ENCODE assay signal across 8 mouse cellular contexts in the genomic region with DNA sequence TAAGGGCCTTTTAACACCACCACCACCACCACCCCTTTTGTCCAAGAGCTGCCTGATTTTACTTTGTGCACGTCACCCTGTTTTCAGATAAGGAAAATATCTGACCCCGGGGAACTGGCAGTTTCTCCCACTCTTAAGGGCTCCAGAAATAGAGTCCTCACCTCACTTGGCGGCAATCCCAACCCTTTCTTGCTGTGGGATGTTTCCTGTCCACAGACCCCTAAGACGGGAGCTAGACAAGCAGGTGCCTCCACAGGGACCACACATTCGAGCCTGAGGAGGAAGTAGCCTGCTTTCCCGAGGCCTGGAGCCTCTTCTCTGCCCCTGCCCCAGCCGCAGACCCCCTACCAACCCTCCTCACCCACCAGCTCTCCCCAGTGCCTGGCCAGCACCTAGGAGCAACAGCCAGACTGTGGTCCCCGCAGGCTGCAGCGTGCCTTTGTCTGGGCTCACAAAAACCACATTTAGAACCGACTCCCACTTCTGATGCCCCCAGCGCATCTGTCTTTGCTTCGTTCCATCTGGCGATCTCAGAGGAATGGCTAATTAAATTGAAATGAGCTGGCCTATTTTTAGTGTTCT. TPM values are rescaled to one million over a fixed set of nuclear protein-coding genes. Genes with fewer than 3 reads are reported as not detected.
DNase-seq lines count a peak whose midpoint lies in the region; ATAC-seq lines count a peak whose summit lies in the region.

No protein-coding gene starts in this region.

- peaks cover 11% of the 10 kb centered on the region for H3K4me1 ChIP-seq in lung, embryonic 16.5 days (replicated peaks; ENCODE audit: control insufficient read depth, insufficient read depth, low read length)
- H3K4me1 ChIP-seq in neural tube, embryonic 15.5 days: peaks cover 9% of the 10 kb centered on the region

- ATAC-seq in lung, embryonic 16.5 days (ENCODE audit: low read depth): peak; percentile 37
- 0 out of 2 replicates have a peak, but pooled peaks have one; percentile 14 for ATAC-seq in neural tube, embryonic 15.5 days (ENCODE audit: low FRiP score)

- no peak overlapping the region for H3K4me3 ChIP-seq in lung, embryonic 16.5 days (ENCODE audit: low read length)
- no peak overlapping the region for H3K4me3 ChIP-seq in neural tube, embryonic 15.5 days (replicated peaks)

- H3K36me3 ChIP-seq in lung, embryonic 16.5 days (ENCODE audit: control insufficient read depth, insufficient read depth, low read length): no peaks in the 10 kb centered on the region
- no peaks in the 10 kb centered on the region for H3K36me3 ChIP-seq in neural tube, embryonic 15.5 days

- no peak for DNase-seq in lung, postnatal 25 days (ENCODE audit: low spot score)
- DNase-seq in frontal cortex, postnatal 25 days (ENCODE audit: low spot score in 2 of 2): peak; percentile 46 to 57
- DNase-seq in layer of hippocampus, adult 18-20 months (ENCODE audit: low spot score in 2 of 2): peak; percentile 84 to 90
- no peak for DNase-seq in ovary, postnatal 14 days (ENCODE audit: low spot score)
- no peak for DNase-seq in kidney, postnatal 25 days
- DNase-seq in urinary bladder, postnatal 10 days (ENCODE audit: low spot score): no peak

- no peak overlapping the region for H3K4me2 ChIP-seq in lung, embryonic 16.5 days (ENCODE audit: low read depth, low read length)
- H3K4me2 ChIP-seq in neural tube, embryonic 15.5 days: no peak overlapping the region

- H3K27ac ChIP-seq in lung, embryonic 16.5 days (ENCODE audit: low read length): peak overlapping the region; percentile 57
- H3K27ac ChIP-seq in neural tube, embryonic 15.5 days (replicated peaks): no peak overlapping the region; the same call in 1 of the 2 replicates

- H3K27me3 ChIP-seq in lung, embryonic 16.5 days (ENCODE audit: control insufficient read depth, insufficient read depth, low read depth, low read length): no peaks in the 10 kb centered on the region
- H3K27me3 ChIP-seq in neural tube, embryonic 15.5 days (replicated peaks): no peaks in the 10 kb centered on the region

- H3K9me3 ChIP-seq in lung, embryonic 16.5 days (ENCODE audit: control insufficient read depth, low read length): no peaks in the 10 kb centered on the region
- no peaks in the 10 kb centered on the region for H3K9me3 ChIP-seq in neural tube, embryonic 15.5 days (replicated peaks)

- WGBS in lung, embryonic 16.5 days: 50% methylated on average over 13 of the region's 13 CpGs
- WGBS in neural tube, embryonic 15.5 days: 26% methylated on average over 13 of the region's 13 CpGs

- H3K9ac ChIP-seq in lung, embryonic 16.5 days (ENCODE audit: low read length): no peak overlapping the region
- H3K9ac ChIP-seq in neural tube, embryonic 15.5 days (replicated peaks): no peak overlapping the region

RNA-seq across cellular contexts. Expression of a gene that starts 18.9 kb away (rescaled TPM):
- polyA plus RNA-seq in lung, embryonic 16.5 days (2015; fragmentation: Nextera tagmentation; extraction: Ambion mirVana): 28.7 and 41.3 TPM in 2 replicates
- 10 to 100 TPM; 32.2 to 33.8 TPM for total RNA-seq in layer of hippocampus, adult 18-20 months (2021)
- 15.0 and 19.9 TPM in 2 replicates for polyA plus RNA-seq in neural tube, embryonic 15.5 days (2015; fragmentation: Nextera tagmentation; extraction: Ambion mirVana)

RNA-seq across cellular contexts. Expression of a gene that starts 21.6 kb away (rescaled TPM):
- 4.4 and 4.5 TPM in 2 replicates for polyA plus RNA-seq in lung, embryonic 16.5 days (2015; fragmentation: Nextera tagmentation; extraction: Ambion mirVana)
- total RNA-seq in layer of hippocampus, adult 18-20 months (2021): 10 to 100 TPM; 17.4 to 20.2 TPM
- polyA plus RNA-seq in neural tube, embryonic 15.5 days (2015; fragmentation: Nextera tagmentation; extraction: Ambion mirVana): 10.3 and 14.0 TPM in 2 replicates

RNA-seq across cellular contexts. Expression of a gene that starts 36.5 kb away (rescaled TPM):
- polyA plus RNA-seq in lung, embryonic 16.5 days (2015; fragmentation: Nextera tagmentation; extraction: Ambion mirVana): 63.6 and 64.4 TPM in 2 replicates
- total RNA-seq in layer of hippocampus, adult 18-20 months (2021): 10 to 100 TPM; 37.0 to 38.3 TPM
- 51.5 and 53.7 TPM in 2 replicates for polyA plus RNA-seq in neural tube, embryonic 15.5 days (2015; fragmentation: Nextera tagmentation; extraction: Ambion mirVana)

Comparison
In these comparisons a context has a peak if more than half of its experiments do, and no peak if none do; other contexts are left out.
1. DNase-seq: peak in frontal cortex, postnatal 25 days (2 of 2) and layer of hippocampus, adult 18-20 months (2 of 2); none in lung, postnatal 25 days (single experiment), ovary, postnatal 14 days (single experiment), kidney, postnatal 25 days (0 of 2) and urinary bladder, postnatal 10 days (single experiment).